Mouse (Mus musculus) bone marrow, adult 2 months (tissue): ENCODE results near the gene Mog.

Source experiments
- CTCF ChIP-seq: fragments of 200-500 bp; IDR thresholded peaks from 2 replicates; pipeline ENCODE4 v1.5.1; 2011; ENCODE audit warnings: low read length, control low read depth; ENCODE audit not compliant: control insufficient read depth, insufficient read depth
- POLR2A ChIP-seq: fragments of 200-500 bp; IDR thresholded peaks from 2 replicates; pipeline ENCODE4 v1.6.1; 2011; ENCODE audit warnings: low read depth, mild to moderate bottlenecking, control low read depth, low read length, borderline replicate concordance; ENCODE audit not compliant: control insufficient read depth

- TF ChIP-seq POLR2A (no peak), CTCF (no peak)
Measured at GRCm38 (mm10) chr17:37072730-37073276, 49.6 kb upstream of the Mog start.
